25 mouse cellular contexts compared by ENCODE assay signal in the genomic region with DNA sequence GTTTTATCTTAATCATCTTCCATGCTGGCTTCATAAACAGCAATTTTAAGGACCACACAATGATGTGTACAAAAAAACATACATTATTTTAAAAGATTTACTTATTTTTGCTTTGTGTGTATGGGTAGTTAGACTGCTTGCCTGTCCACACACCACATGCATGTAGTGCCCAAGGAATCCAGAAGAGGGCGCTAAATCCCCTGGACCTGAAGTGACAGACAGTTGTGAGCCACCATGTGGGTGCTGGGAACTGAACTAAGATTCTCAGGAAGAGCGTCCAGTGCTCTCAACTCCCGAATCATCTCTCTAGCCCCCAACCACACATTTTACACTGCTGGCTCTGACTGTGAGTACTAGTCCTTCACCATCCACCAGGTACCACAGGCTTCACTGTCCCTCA. TPM values are rescaled to one million over a fixed set of nuclear protein-coding genes. Genes with fewer than 3 reads are reported as not detected.
DNase-seq lines count a peak whose midpoint lies in the region; ATAC-seq and TF ChIP-seq lines count a peak whose summit lies in the region.
"Had no signal": no experiment of that assay in that cellular context is flagged by ENCODE, and none has a peak within 500 bp of the region (broad histone marks: within the 10 kb centered on the region; RNA-seq: fewer than 3 reads in every experiment).

No protein-coding gene starts in this region.

- no peak for DNase-seq in kidney, adult 2 months
- no peak for DNase-seq in kidney, adult 9 months
- DNase-seq in lung, postnatal 0 days (ENCODE audit: low spot score) = no peak
- no peak for DNase-seq in lung, postnatal 14 days
- DNase-seq in ES-CJ7 (ENCODE audit: low read depth, low spot score) = peak; percentile 45
- peak; percentile 20 for DNase-seq in induced T-regulatory cell, adult 2 months (ENCODE audit: low read depth)
- DNase-seq in adipocyte (ENCODE audit: low spot score) = no peak
- no peak for DNase-seq in gastrocnemius, postnatal 25 days
- DNase-seq: cerebellum, postnatal 36 days; heart, adult 18-20 months; right cerebral cortex, postnatal 25 days; thymus, postnatal 4 days had no signal

- no peaks in the 10 kb centered on the region for H3K27me3 ChIP-seq in kidney, adult 2 months (replicated peaks; ENCODE audit: control insufficient read depth, insufficient read depth, low read length)
- H3K27me3 ChIP-seq in lung, postnatal 0 days (replicated peaks; ENCODE audit: insufficient read depth, low read length) = no peaks in the 10 kb centered on the region
- H3K27me3 ChIP-seq: forebrain, embryonic 15.5 days; liver, embryonic 15.5 days; midbrain, embryonic 12.5 days; neural tube, embryonic 15.5 days had no signal

- no peak overlapping the region for H3K9ac ChIP-seq in lung, postnatal 0 days (replicated peaks; ENCODE audit: low read depth)
- H3K9ac ChIP-seq: forebrain, embryonic 15.5 days; liver, embryonic 15.5 days; midbrain, embryonic 12.5 days; neural tube, embryonic 15.5 days had no signal

- no peak for ATAC-seq in lung, postnatal 0 days
- ATAC-seq: forebrain, embryonic 15.5 days had no signal

- H3K27ac ChIP-seq in kidney, adult 2 months (ENCODE audit: insufficient read depth, low read depth, low read length) = no peak overlapping the region
- H3K27ac ChIP-seq in lung, postnatal 0 days (ENCODE audit: low read length) = no peak overlapping the region
- H3K27ac ChIP-seq: embryonic facial prominence, embryonic 10.5 days; forebrain, embryonic 15.5 days; hindbrain, embryonic 10.5 days; limb, embryonic 10.5 days; liver, embryonic 15.5 days; macrophage; midbrain, embryonic 12.5 days; neural tube, embryonic 15.5 days had no signal

- no peak overlapping the region for H3K4me2 ChIP-seq in lung, postnatal 0 days (replicated peaks; ENCODE audit: low read depth, low read length)
- H3K4me2 ChIP-seq: forebrain, embryonic 15.5 days; liver, embryonic 15.5 days; midbrain, embryonic 12.5 days; neural tube, embryonic 15.5 days had no signal

- no peaks in the 10 kb centered on the region for H3K9me3 ChIP-seq in lung, postnatal 0 days (ENCODE audit: low read length)
- H3K9me3 ChIP-seq: embryonic facial prominence, embryonic 10.5 days; forebrain, embryonic 15.5 days; hindbrain, embryonic 10.5 days; limb, embryonic 10.5 days; liver, embryonic 15.5 days; midbrain, embryonic 12.5 days; neural tube, embryonic 15.5 days had no signal

- WGBS in kidney, adult 2 months = 83% methylated on average over 3 of the region's 3 CpGs
- 71% methylated on average over 3 of the region's 3 CpGs for WGBS in lung, postnatal 0 days

- TF ChIP-seq EP300 in lung, postnatal 0 days (IDR thresholded peaks at IDR 0.05) = no peak

- no peak overlapping the region for H3K4me3 ChIP-seq in kidney, adult 2 months (ENCODE audit: insufficient read depth, low read depth, low read length)
- no peak overlapping the region for H3K4me3 ChIP-seq in lung, postnatal 0 days (ENCODE audit: low read depth, low read length)
- H3K4me3 ChIP-seq: embryonic facial prominence, embryonic 10.5 days; forebrain, embryonic 15.5 days; hindbrain, embryonic 10.5 days; limb, embryonic 10.5 days; liver, embryonic 15.5 days; midbrain, embryonic 12.5 days; myocyte; neural tube, embryonic 15.5 days had no signal

- no peaks in the 10 kb centered on the region for H3K36me3 ChIP-seq in kidney, adult 2 months (ENCODE audit: control insufficient read depth, insufficient read depth, low read length)
- no peaks in the 10 kb centered on the region for H3K36me3 ChIP-seq in lung, postnatal 0 days (ENCODE audit: insufficient read depth, low read length)
- H3K36me3 ChIP-seq: embryonic facial prominence, embryonic 10.5 days; forebrain, embryonic 15.5 days; hindbrain, embryonic 10.5 days; limb, embryonic 10.5 days; liver, embryonic 15.5 days; midbrain, embryonic 12.5 days; neural tube, embryonic 15.5 days had no signal

- no peak for TF ChIP-seq POLR2A in kidney, adult 2 months (IDR thresholded peaks at IDR 0.05; ENCODE audit: low read depth, low read length)

- no peaks in the 10 kb centered on the region for H3K4me1 ChIP-seq in kidney, adult 2 months (ENCODE audit: control insufficient read depth, insufficient read depth, low read length)
- H3K4me1 ChIP-seq in lung, postnatal 0 days (ENCODE audit: insufficient read depth, low read depth, low read length) = no peaks in the 10 kb centered on the region
- H3K4me1 ChIP-seq: embryonic facial prominence, embryonic 10.5 days; forebrain, embryonic 15.5 days; hindbrain, embryonic 10.5 days; liver, embryonic 15.5 days; midbrain, embryonic 12.5 days had no signal

- TF ChIP-seq CTCF in kidney, adult 2 months (conservative IDR thresholded peaks at IDR 0.05; ENCODE audit: insufficient read depth, insufficient read length, low read depth, low read length) = peak; percentile 26; the same call in 1 of the 2 replicates
- peak; percentile 21 for TF ChIP-seq CTCF in lung, postnatal 0 days (IDR thresholded peaks at IDR 0.05)

RNA-seq across cellular contexts. Expression of gene Nhlrc3, which starts 28.5 kb away (rescaled TPM):
- 9.7 and 10.6 TPM in 2 replicates for polyA plus RNA-seq in kidney, adult 2 months (2012; rRNA removed)
- 11.1 and 11.2 TPM in 2 replicates for polyA plus RNA-seq in lung, postnatal 0 days (2015; fragmentation: Nextera tagmentation; extraction: Ambion mirVana)
- total RNA-seq in gastrocnemius, postnatal 25 days (2021) = 1 to 10 TPM; 2.7 to 3.2 TPM

RNA-seq across cellular contexts. Expression of gene Proser1, which starts 28.9 kb away (rescaled TPM):
- 14.8 and 15.3 TPM in 2 replicates for polyA plus RNA-seq in kidney, adult 2 months (2012; rRNA removed)
- 10.8 and 12.6 TPM in 2 replicates for polyA plus RNA-seq in lung, postnatal 0 days (2015; fragmentation: Nextera tagmentation; extraction: Ambion mirVana)
- total RNA-seq in gastrocnemius, postnatal 25 days (2021) = 1 to 10 TPM; 6.0 to 6.8 TPM

RNA-seq across cellular contexts. Expression of gene Stoml3, which starts 53.8 kb away (rescaled TPM):
- 0.03 TPM in 1 of 2 replicates, not detected in the other for polyA plus RNA-seq in kidney, adult 2 months (2012; rRNA removed)
- 0.08 and 0.20 TPM in 2 replicates for polyA plus RNA-seq in lung, postnatal 0 days (2015; fragmentation: Nextera tagmentation; extraction: Ambion mirVana)
- total RNA-seq in gastrocnemius, postnatal 25 days (2021) = not detected
- total RNA-seq: adrenal gland, postnatal 4 days; gastrocnemius, adult 18-20 months; heart, adult 18-20 months; left cerebral cortex, adult 18-20 months had no signal
- polyA plus RNA-seq: embryonic facial prominence, embryonic 10.5 days; forebrain, embryonic 15.5 days; heart, embryonic 16.5 days; hindbrain, embryonic 10.5 days; limb, embryonic 10.5 days; liver, embryonic 15.5 days; macrophage; midbrain, embryonic 12.5 days; myocyte had no signal

Comparison
In these comparisons a context has a peak if more than half of its experiments do, and no peak if none do; other contexts are left out.
1. DNase-seq: peak in ES-CJ7 (single experiment) and induced T-regulatory cell, adult 2 months (single experiment); none in kidney, adult 2 months (single experiment), kidney, adult 9 months (single experiment), lung, postnatal 0 days (single experiment), lung, postnatal 14 days (single experiment), adipocyte (single experiment) and gastrocnemius, postnatal 25 days (single experiment).